Mouse (Mus musculus) urinary bladder, postnatal 10 days (tissue): ENCODE results near the gene Mgat4a.
A peak's percentile ranks its signal among the peaks of the same experiment; 100 is the strongest.

Experiments used
- DNase-seq: peaks from one replicate; pipeline ENCODE4 v3.0.0; 2022; ENCODE audit warnings: low spot score

The Mgat4a gene

DNA sequence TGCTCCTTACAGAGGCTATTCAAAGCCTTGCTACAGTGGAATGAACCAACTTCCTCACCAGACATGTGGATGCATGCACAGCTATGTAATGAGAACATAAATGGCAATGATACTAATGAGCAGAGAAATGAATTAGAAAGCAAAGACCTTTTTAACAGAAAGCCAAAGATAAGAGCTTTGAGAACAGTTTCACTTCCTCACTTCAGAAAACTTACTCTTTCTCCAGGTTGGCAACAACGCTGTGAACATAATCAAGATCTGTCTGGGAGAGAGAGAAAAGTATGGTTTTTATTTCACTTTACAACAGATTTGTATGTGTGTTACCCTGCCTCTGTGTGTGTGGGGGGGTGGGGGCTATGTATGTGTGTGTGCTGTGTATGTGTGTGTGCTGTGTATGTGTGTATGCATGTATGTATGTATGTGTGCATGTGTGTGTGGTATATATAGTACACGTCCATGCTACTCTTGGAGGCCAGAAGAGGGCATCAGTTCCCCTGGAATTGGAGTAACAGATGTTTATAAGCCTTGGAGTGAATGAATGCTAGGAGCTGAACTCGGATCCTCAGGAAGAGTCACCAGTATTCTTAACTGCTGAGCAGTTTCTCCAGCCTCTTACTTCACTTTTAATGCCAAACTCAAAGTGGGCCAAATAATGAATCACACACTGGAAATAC, 74.4 kb downstream of the Mgat4a start:
- no peak for DNase-seq

DNA sequence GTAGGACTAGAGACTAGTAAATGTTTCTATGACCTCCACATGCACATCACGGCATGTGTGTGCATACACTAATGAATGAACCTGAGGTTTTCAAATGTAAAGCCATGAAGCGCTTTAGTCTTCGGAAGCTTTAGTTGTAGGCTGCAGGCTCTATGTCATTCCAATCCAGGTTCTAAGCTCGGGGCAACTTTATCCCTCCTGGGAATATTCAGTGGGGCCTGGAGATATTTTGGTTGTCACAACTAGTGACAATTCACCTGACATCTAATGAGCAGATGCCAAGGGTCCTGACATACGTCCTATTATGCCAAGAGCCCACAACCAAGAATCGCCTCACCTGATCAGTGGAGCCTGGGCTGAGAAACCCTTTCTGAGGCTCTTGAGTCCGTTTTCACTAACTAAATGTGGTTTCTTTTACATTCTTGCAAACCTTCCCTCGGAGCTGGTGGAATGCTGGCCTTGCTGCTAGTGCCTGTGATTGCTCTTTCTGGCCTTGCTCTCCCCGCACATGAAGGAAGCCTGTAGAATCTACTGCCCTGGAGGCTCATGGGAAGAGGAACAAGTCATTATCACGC, 75.9 kb downstream of the Mgat4a start:
- DNase-seq = no peak

DNA sequence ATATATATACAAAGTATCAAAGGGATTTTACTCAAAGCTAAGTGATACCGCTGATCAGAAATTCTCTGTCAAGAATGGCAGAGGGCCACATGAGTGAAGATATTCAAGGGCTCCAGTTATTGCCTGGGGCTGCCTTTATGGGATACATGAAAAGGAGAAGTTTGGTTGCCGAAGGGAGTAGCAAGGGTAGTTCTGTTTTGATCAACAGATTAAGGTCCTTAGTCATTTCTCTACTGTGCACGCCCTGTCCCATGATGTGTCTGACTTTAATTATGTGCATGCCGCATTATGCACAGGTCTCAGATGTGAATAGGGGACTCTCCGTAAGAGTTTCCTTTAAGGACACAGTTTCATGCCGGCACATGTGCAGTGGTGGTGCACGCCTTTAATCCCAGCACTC, 83.3 kb downstream of the Mgat4a start:
- no peak for DNase-seq

DNA sequence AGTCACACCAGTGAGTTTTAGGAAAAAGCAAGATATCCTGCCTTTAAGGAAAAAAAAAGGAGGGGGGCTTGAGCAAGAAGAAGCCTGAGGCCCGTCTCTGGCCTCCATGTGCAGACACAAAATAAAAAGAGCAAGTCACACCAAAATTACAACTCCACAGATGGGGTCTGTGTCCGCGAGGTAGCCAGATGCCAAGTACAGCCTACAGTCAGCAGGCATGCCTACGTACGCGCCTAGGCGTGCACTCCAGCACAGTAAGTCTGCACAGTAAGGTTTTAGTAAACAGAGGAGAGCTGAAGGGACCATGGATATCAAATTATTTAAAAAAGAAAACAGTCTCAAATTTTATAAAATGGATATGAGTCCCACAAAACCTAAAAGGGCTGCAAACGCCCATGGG, 89.5 kb downstream of the Mgat4a start:
- DNase-seq = no peak

GRCm38 (mm10) chr1:37448361-37449095, 92.3 kb downstream of the Mgat4a start:
- no peak for DNase-seq

GRCm38 (mm10) chr1:37442848-37443835, 97.7 kb downstream of the Mgat4a start:
- no peak for DNase-seq

- DNase-seq = no peak
Observed at GRCm38 (mm10) chr1:37436419-37436818, 104.4 kb downstream of the Mgat4a start.

GRCm38 (mm10) chr1:37430297-37430840, 110.4 kb downstream of the Mgat4a start:
- DNase-seq = no peak

DNA sequence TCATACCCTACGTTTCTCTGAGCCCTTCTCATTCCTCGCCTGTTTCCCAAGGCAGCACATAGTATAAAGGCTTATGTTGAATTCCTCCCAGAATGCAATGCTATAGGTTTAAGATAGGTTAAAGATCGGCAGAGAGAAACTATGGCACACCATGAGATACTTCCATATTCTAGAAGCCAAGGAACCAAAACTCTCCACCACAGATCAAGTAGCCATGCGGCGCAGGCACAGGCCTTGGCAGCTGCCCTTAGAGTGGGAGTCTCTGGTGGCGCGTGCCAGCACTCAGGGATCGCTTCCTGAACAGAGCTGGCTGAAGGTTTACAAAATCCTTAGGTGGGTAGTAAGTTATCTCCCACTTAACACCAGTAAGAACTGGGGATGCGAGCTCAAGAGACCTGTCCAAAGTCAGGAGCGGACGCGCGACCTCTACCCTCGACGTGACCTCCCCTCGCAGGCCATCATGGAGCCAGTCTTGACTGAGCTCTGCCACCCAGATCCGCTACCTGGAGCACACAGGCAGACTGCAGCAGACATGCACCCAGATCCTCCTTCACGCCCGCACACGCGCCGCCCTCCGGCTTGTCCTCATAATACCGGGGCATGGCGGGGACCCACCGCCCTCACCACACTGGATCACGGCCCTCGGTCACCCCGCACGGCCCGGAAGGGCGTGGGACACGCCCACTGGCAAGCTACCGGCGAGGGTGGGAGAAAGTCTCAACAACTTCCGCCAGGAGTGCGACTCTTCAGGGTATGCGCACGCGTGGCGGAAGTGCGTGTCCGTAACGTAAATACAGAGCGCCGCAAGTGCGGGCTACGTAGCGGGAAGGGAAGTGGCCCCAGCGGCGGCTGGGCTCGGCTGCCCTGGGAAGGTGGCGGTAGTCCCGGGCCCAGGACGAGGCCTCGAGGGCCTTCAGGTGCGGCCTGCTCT, 111.2 kb downstream of the Mgat4a start, which contains the start of the genes Coa5 and Unc50:
Gene Coa5 (minus strand): TSS at position 738 of the 931 bp plus-strand sequence.
Gene Unc50 (plus strand): TSS at position 774 of the 931 bp plus-strand sequence.
- peak; percentile 69 for DNase-seq

GRCm38 (mm10) chr1:37428911-37429310, 111.9 kb downstream of the Mgat4a start:
- no peak for DNase-seq

GRCm38 (mm10) chr1:37427144-37427875, 113.5 kb downstream of the Mgat4a start:
- no peak for DNase-seq

GRCm38 (mm10) chr1:37419420-37419819, 121.4 kb downstream of the Mgat4a start:
- DNase-seq = no peak

DNA sequence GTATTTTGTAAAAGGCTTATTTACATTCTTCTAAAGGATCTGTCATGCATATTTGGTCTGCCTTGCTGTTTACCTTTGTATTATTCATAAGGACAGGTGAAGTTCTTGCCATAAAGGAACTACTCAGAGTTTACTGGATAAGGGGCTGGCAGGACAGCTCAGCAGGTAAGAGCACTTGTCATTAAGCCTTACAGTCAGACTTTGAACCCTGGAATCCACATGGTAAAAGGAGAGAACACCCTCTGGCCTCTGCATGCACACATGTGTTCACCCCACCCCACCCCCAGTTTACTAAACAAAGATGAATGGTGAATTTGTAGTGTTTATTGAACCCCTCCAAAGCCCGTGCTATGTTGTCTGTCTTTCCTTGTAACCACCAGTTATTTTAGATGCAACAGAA, 125.4 kb downstream of the Mgat4a start:
- no peak for DNase-seq

DNA sequence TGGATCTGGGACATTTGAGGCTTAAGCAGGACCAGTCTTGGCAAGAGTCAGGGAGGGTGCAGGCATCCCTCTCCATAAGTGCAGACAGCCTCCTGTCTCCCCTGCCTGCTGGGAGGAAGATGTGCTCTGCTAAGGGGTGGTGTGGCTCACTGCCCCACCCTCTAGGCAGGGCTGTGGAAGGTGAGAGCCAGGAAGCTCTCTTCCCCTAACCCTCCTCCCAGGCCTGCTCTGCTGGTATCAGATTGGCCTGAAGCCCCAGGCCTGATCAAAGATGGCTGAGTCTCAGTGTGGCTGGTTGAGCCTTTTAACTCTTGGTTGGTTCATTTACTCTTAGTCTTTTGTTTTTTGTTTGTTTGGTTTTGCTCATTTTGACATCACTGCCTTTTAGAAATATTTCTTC, 131.2 kb downstream of the Mgat4a start:
- DNase-seq = no peak

DNA sequence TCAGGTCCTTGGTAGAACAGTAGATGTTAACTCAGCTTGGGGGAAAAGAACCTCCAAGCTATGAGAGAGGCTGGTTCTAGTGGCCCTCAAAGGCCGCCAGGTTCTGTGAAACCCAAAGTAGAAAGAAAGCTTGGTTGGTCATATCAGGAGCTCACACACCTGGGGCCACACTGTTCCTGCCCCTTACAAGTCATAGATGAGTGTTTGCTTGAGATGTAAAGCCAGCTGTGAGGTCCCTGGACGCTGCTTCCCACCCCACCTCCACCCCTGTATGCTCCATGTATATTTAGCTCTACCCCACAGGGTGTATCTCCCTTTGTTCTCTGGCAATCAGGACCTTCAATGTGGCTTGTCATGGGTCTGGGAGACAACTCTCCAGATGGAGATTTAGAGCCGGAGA, 132.1 kb downstream of the Mgat4a start:
- DNase-seq = no peak

- no peak for DNase-seq
Observed at GRCm38 (mm10) chr1:37408059-37408458, 132.8 kb downstream of the Mgat4a start.

DNA sequence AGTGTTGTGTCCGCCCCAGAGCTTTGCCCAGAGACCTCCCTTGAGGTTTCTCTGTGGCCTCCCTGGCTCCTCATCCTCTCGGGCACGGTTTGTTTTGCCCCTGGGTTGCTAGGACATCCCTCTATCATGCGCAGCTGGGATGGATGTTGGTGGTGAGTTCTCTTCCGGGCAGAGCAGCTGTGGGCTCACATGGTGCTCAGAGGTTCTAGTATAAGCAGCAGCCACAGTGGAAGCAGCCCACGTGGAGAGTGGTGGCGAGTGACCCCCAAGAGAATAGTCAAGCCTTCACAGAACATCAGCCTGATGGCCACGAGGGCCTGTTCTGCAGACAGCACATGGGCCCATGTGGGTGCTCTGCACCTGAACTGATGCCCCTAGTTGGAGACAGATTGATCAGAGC, 133.6 kb downstream of the Mgat4a start:
- DNase-seq = no peak

- no peak for DNase-seq
Observed at GRCm38 (mm10) chr1:37405137-37405536, 135.7 kb downstream of the Mgat4a start.

- no peak for DNase-seq
Observed at GRCm38 (mm10) chr1:37401687-37402086, 139.1 kb downstream of the Mgat4a start.

GRCm38 (mm10) chr1:37399734-37400133, 141.1 kb downstream of the Mgat4a start:
- DNase-seq = no peak
